Mouse (Mus musculus) layer of hippocampus, postnatal 36 days (tissue): ENCODE measurements around the gene Tro. TPM values are rescaled to one million over a fixed set of nuclear protein-coding genes. Genes with fewer than 3 reads are reported as not detected.

Source experiments
- DNase-seq, 2 experiments: peaks; one replicate each; pipeline ENCODE4 v3.0.0; 2022
- total RNA-seq, 2 experiments: library from RNA; stranded (reverse); gene quantifications; 2 replicates each; pipeline ENCODE4 v1.2.3; 2021

Tro gene
- total RNA-seq: 100 to 1,000 TPM; 143 to 155 TPM

DNA sequence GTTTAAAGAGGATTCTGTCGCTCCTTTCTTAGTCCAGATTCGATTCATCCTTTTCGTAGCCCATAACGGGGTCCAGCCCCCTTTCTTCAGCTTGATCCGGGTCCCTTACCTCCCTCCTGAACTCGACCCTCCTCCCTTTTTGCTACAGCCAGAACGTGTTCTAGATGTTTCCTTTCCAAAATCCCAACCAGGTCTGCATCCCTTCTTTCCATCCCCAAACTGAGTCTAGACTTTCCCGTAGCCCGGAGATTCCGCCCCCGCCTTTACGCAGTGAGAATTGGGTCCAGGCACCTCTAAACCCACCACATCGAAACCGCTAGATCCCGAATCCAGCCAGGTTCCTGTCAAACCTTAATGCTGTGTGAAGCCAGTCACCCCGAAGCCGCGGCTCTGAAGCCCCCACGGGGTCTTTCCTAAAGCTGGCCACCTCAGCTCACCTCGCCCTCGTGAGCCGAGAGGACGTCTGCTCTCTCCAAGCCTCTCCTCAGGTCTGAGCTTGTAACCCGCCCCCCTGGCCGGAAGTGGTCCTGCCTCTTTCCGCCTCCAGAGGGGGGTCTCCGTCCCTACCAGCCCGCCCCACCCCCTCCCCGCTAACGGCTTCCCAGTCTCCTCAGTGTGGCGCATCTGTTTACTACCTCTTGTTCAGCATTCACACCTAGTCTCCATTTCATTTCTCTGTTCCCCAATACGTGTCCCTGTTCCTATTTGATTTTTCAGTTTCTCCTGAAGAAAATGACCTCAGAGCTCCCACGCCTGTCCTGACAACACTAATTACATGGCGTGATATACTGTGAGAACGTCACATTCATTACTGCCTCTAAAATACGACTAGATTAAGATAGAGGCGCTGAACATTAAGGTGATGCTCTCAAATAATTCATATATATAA is at the start of gene Tro:
Gene Tro (minus strand): TSS at position 676 of the 889 bp plus-strand sequence.
- DNase-seq: peak; percentile 28 to 37

- DNase-seq: no peak
Observed at GRCm38 (mm10) chrX:150677505-150677904, 20.1 kb upstream of the Tro start.

- DNase-seq: no peak
Observed at GRCm38 (mm10) chrX:150662809-150663208, 5.4 kb upstream of the Tro start.

DNA sequence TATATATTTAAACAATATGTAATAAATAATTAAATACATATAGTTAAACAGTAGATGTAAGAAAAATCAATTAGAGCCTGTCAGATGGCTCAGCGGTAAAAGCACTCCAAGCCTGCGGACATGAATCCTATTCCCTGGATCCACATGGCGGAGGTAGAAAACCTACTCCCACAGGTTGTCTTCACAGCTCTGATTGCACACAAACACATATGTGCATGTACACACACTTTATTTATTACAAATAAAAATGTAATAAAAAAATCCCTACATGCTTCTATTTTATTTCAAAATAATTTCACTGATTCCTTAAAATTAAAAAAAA is 375 bp upstream of the Tro start:
- no peak for DNase-seq

DNA sequence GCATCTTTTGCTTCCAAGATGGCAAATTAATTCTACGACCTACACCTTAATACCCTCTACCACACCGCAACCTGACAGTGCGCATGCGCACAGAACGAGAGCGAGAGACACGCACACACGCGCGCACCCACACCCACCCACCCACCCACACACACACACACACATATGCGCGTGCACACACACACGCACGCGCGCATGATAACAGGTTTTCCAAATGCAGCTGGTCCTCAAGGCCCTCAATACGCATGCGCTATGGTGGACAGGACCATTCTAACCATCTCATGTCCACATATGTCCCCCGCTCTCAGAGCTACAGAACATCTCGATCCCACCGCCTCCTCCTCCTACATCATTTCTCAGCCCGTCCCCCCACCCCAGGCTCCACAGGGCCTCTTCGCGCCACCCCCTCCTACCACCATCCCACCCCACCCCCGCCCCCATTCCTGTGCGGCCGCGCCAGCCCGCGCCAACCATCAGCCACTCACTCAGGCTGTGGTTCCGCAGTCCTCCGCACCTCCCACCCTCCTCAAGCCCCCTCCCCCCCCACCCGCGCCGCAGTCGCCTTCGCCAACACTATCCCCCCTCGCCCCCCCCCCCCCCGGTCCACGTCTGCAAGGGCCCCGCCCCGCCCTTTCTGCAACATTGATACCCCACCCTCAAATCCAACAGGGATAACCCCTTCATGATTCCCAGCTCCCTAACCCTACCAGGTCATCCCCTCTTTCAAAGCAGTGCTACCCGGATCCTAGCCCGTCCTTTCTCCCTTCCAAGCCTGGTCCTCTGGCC is 1.1 kb downstream of the Tro start:
- DNase-seq: peak in 1 of 2 experiments; percentile 20

- DNase-seq: no peak
Observed at GRCm38 (mm10) chrX:150636421-150636820, 21.0 kb downstream of the Tro start.

- no peak for DNase-seq
Observed at GRCm38 (mm10) chrX:150598882-150599281, 58.5 kb downstream of the Tro start.

Other genes starting within 250 kb of the Tro start
- gene Tmem29, start 198.4 kb downstream of the Tro start, total RNA-seq: 10 to 100 TPM; 40.6 to 51.4 TPM
- gene Alas2, start 110.2 kb downstream of the Tro start, total RNA-seq: 1 to 10 TPM; 3.8 to 4.5 TPM
- 1 to 10 TPM in 1 of 2 experiments, under 1 TPM in 1; 0.99 to 1.1 TPM for gene Pfkfb1, start 69.4 kb downstream of the Tro start, total RNA-seq
- 10 to 100 TPM; 13.2 to 17.2 TPM for gene Apex2, start 67.7 kb downstream of the Tro start, total RNA-seq
- gene Maged2, start 156.8 kb upstream of the Tro start, total RNA-seq: 10 to 100 TPM; 42.7 to 43.6 TPM